Mouse (Mus musculus) small intestine, adult 2 months (tissue): ENCODE measurements around the gene Map3k19.

ENCODE experiments used
- CTCF ChIP-seq: fragments of 200-500 bp; IDR thresholded peaks from 2 replicates; pipeline ENCODE4 v1.5.1; 2012; ENCODE audit warnings: low read depth, mild to moderate bottlenecking, control low read depth, inconsistent platforms, low read length, moderate library complexity, mixed read lengths; ENCODE audit not compliant: insufficient replicate concordance, insufficient read length; ENCODE audit errors: extremely low read depth
- POLR2A ChIP-seq: fragments of 200-500 bp; IDR thresholded peaks from 2 replicates; pipeline ENCODE4 v1.6.1; 2012; ENCODE audit warnings: low read depth, mild to moderate bottlenecking, control low read depth, inconsistent platforms, low read length, moderate library complexity

- TF ChIP-seq POLR2A (no peak), CTCF (no peak)
Measured at GRCm38 (mm10) chr1:127836619-127837018, 18.2 kb downstream of the Map3k19 start.
